Mouse (Mus musculus) E14TG2a.4 (cell line): Measurements from ENCODE around the gene Strn4.

Experiments used
- CTCF ChIP-seq: conservative IDR thresholded peaks from 2 replicates; pipeline ENCODE4 v1.5.1; 2014; ENCODE audit warnings: low read length
- NANOG ChIP-seq: IDR thresholded peaks from 2 replicates; pipeline ENCODE4 v1.6.1; 2014; ENCODE audit warnings: borderline replicate concordance, low read length, mixed read lengths
- POU5F1 ChIP-seq: IDR thresholded peaks from 2 replicates; pipeline ENCODE4 v1.6.1; 2014; ENCODE audit warnings: low read length, borderline replicate concordance

GRCm38 (mm10) chr7:16874756-16875309 lies 59.1 kb downstream of the Strn4 start:
- TF ChIP-seq CTCF (no peak), NANOG (no peak), POU5F1 (no peak)
